19 mouse cellular contexts compared by ENCODE assay signal in the genomic region with DNA sequence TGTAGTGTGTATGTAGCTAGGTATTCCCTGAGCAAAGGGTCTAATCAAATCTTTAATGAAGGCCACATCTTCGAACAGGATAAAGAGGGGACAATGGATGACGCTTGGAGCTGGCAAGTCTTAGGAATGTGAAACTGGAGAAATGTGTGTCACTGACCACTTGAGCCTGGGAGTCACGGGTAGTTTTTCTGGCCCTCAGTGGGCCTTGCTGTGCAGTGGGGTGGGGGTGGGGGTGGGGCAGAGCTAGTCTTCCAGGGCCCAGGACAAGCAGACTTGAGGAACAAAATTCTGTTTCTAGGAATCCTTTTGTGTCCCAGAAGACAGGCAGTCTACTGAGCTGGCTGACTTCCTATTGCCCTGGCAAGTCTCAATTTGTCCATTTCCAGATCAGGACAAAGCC.
"Had no signal": no experiment of that assay in that cellular context is flagged by ENCODE, and none has a peak within 500 bp of the region (broad histone marks: within the 10 kb centered on the region; RNA-seq: fewer than 3 reads in every experiment).

No protein-coding gene starts in this region.

- H3K36me3 ChIP-seq: liver, embryonic 12.5 days; liver, embryonic 15.5 days; midbrain, embryonic 15.5 days; stomach, embryonic 15.5 days had no signal

- H3K4me2 ChIP-seq: limb, embryonic 13.5 days; liver, embryonic 12.5 days; liver, embryonic 15.5 days; lung, embryonic 15.5 days; midbrain, embryonic 12.5 days; midbrain, embryonic 15.5 days; neural tube, embryonic 13.5 days; stomach, embryonic 15.5 days had no signal

- H3K4me3 ChIP-seq: layer of hippocampus, adult 2 months; limb, embryonic 10.5 days; limb, embryonic 13.5 days; liver, embryonic 12.5 days; liver, embryonic 15.5 days; lung, embryonic 15.5 days; midbrain, embryonic 12.5 days; midbrain, embryonic 15.5 days; neural tube, embryonic 13.5 days; stomach, embryonic 15.5 days had no signal

- DNase-seq: kidney, postnatal 25 days; layer of hippocampus, adult 9-11 months; liver; retina, postnatal 1 day; right cerebral cortex, postnatal 25 days; spleen, adult 18-20 months; thymus, postnatal 25 days had no signal

- ATAC-seq: liver, embryonic 12.5 days; midbrain, embryonic 15.5 days had no signal

- H3K27me3 ChIP-seq: limb, embryonic 13.5 days; liver, embryonic 12.5 days; liver, embryonic 15.5 days; lung, embryonic 15.5 days; midbrain, embryonic 12.5 days; midbrain, embryonic 15.5 days; neural tube, embryonic 13.5 days; stomach, embryonic 15.5 days had no signal

- H3K9ac ChIP-seq: limb, embryonic 13.5 days; liver, embryonic 12.5 days; liver, embryonic 15.5 days; lung, embryonic 15.5 days; midbrain, embryonic 12.5 days; midbrain, embryonic 15.5 days; neural tube, embryonic 13.5 days; stomach, embryonic 15.5 days had no signal

- H3K4me1 ChIP-seq: limb, embryonic 10.5 days; liver, embryonic 12.5 days; liver, embryonic 15.5 days; midbrain, embryonic 12.5 days; midbrain, embryonic 15.5 days; neural tube, embryonic 13.5 days; stomach, embryonic 15.5 days had no signal

- H3K27ac ChIP-seq: kidney, postnatal 0 days; layer of hippocampus, adult 2 months; limb, embryonic 10.5 days; limb, embryonic 13.5 days; liver, embryonic 12.5 days; liver, embryonic 15.5 days; lung, embryonic 15.5 days; macrophage; midbrain, embryonic 12.5 days; midbrain, embryonic 15.5 days; neural tube, embryonic 13.5 days; stomach, embryonic 15.5 days had no signal

- H3K9me3 ChIP-seq: limb, embryonic 10.5 days; limb, embryonic 13.5 days; liver, embryonic 12.5 days; liver, embryonic 15.5 days; lung, embryonic 15.5 days; midbrain, embryonic 12.5 days; midbrain, embryonic 15.5 days; neural tube, embryonic 13.5 days; stomach, embryonic 15.5 days had no signal
